Mouse (Mus musculus): ENCODE data around the gene Lztr1.

DNA sequence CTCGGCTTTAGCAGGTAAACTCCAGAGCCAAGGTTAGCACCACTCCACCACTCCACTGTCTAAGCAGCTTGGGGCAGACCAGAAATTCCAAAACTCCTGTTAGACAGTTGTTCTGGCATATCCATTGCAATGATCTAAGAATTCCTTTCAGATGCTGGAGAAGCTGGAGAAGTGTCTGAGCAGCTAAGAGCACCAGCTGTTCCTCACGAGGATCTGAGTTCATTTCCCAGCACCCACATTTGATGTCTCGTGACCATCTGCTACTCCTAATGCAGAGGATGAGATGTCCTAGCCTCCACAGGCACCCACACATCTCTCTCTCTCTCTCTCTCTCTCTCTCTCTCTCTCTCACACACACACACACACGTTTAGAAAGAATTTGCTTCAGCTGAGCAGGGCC is 48.4 kb downstream of the Lztr1 start:
- TF ChIP-seq CTCF (IDR thresholded peaks at IDR 0.05; ENCODE audit: low read depth) (no peak), EP300 (optimal IDR thresholded peaks at IDR 0.05) (no peak)

Measured in stomach, postnatal 0 days (tissue).